Mouse (Mus musculus) erythroblast, embryonic 14.5 days (primary cell): Measurements from ENCODE around the gene Slc35a3.

ENCODE experiments used
- GATA1 ChIP-seq: IDR thresholded peaks from 2 replicates; pipeline ENCODE4 v1.6.1; 2012; ENCODE audit warnings: low read length, inconsistent platforms, mixed read lengths
- TAL1 ChIP-seq: IDR thresholded peaks from 3 replicates; pipeline ENCODE4 v1.6.1; 2012; ENCODE audit warnings: low read length, inconsistent platforms, mixed read lengths

- TF ChIP-seq TAL1 (no peak), GATA1 (no peak)
These were observed 79.7 kb downstream of the Slc35a3 start for GRCm38 (mm10) chr3:116632971-116633370.
